Mouse (Mus musculus) forebrain, postnatal 0 days (tissue): ENCODE measurements around the gene Rcc2. TPM values are rescaled to one million over a fixed set of nuclear protein-coding genes. Genes with fewer than 3 reads are reported as not detected.
A peak's percentile ranks its signal among the peaks of the same experiment; 100 is the strongest.

Experiments used
- ATAC-seq: fragments of 200-750 bp; cut with Nextera tagmentation; 2 replicates; pipeline ENCODE4 v1.8.0; 2017; ENCODE audit warnings: mild to moderate bottlenecking, moderate library complexity
- DNase-seq: peaks from one replicate; pipeline ENCODE4 v3.0.0-alpha.2; 2015
- H3K27ac ChIP-seq: fragments of 300-500 bp; sonication (generic); 2 replicates; pipeline ENCODE4 v1.5.1; 2014; ENCODE audit warnings: low read depth, mild to moderate bottlenecking, antibody characterized with exemption, low read length, moderate library complexity, mixed read lengths
- H3K27me3 ChIP-seq: fragments of 300-500 bp; sonication (generic); 2 replicates; pipeline ENCODE4 v1.6.1; 2014; ENCODE audit warnings: mild to moderate bottlenecking, low read length, mixed read lengths; ENCODE audit not compliant: insufficient read depth
- H3K36me3 ChIP-seq: fragments of 300-500 bp; sonication (generic); 2 replicates; pipeline ENCODE4 v1.6.1; 2014; ENCODE audit warnings: mild to moderate bottlenecking, moderate library complexity; ENCODE audit not compliant: insufficient read depth
- H3K4me1 ChIP-seq: fragments of 300-500 bp; sonication (generic); 2 replicates; pipeline ENCODE4 v1.6.1; 2014; ENCODE audit warnings: antibody characterized with exemption; ENCODE audit not compliant: insufficient read depth
- H3K4me2 ChIP-seq: fragments of 300-500 bp; sonication (generic); 2 replicates; pipeline ENCODE4 v1.6.1; 2014; ENCODE audit warnings: low read depth, mild to moderate bottlenecking, moderate library complexity
- H3K4me3 ChIP-seq: fragments of 300-500 bp; sonication (generic); 2 replicates; pipeline ENCODE4 v1.5.1; 2014; ENCODE audit warnings: low read depth, low read length, mixed read lengths
- H3K9ac ChIP-seq: fragments of 300-500 bp; sonication (generic); 2 replicates; pipeline ENCODE4 v1.6.1; 2014; ENCODE audit warnings: mild to moderate bottlenecking
- H3K9me3 ChIP-seq: fragments of 300-500 bp; sonication (generic); 2 replicates; pipeline ENCODE4 v1.6.1; 2016; ENCODE audit warnings: low read length
- CTCF ChIP-seq: sonication (generic); IDR thresholded peaks from 2 replicates; pipeline ENCODE4 v1.5.1; 2016; ENCODE audit warnings: antibody characterized with exemption, control low read depth, low read depth
- WGBS: fragments of 180-500 bp; shearing (Covaris S2); extraction: QIAGEN DNeasy Blood & Tissue Kit; methylation state at CpG from one replicate; pipeline ENCODE4 v1.1.7; 2014; 5-methylcytosine and 5-hydroxymethylcytosine counted together
- polyA plus RNA-seq: library from polyadenylated mRNA; unstranded; fragments of >200 nt; fragmentation: Nextera tagmentation; extraction: Ambion mirVana; gene quantifications from 2 replicates; pipeline ENCODE4 v1.2.1, GENCODE M21; 2015
- total RNA-seq: library from RNA; depleted of rRNA; stranded (reverse); fragments of >200 nt; gene quantifications from 2 replicates; pipeline ENCODE4 v1.2.3, GENCODE M21; 2014

Rcc2 gene
- total and polyA plus RNA-seq, 2 experiments from 2014 or later: 20.8 to 62.3 TPM

DNA sequence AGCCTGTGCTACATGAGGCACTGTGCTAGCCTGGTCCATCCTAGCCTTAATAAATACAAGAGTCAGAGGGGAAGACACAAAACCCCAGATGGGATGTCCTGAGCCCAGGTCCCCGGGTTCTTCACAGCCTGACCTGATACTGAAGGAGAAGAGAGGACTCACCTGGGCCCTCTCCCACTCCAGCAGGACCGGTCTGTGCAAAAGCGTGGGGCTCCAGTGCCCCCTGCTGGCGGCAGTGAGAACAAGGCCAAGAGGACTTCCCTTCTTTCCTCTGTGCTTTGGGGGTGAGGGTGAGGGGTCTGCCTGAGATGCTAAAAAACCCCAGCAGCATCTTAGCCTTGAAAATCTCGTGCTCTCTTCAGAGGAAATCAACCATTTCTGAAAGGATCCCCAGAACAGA is 21.3 kb upstream of the Rcc2 start:
- no peak overlapping the region for H3K4me2 ChIP-seq
- no peak overlapping the region for H3K27ac ChIP-seq
- H3K9ac ChIP-seq: no peak overlapping the region
- H3K9me3 ChIP-seq: no peaks in the 10 kb centered on the region
- WGBS: 9% methylated on average over 5 of the region's 5 CpGs
- peak; percentile 84 for TF ChIP-seq CTCF
- 0 out of 2 replicates have a peak, but pooled peaks have one; percentile 25 for ATAC-seq
- H3K4me1 ChIP-seq: no peaks in the 10 kb centered on the region
- no peaks in the 10 kb centered on the region for H3K27me3 ChIP-seq
- H3K4me3 ChIP-seq: no peak overlapping the region
- peak; percentile 60 for DNase-seq
- no peaks in the 10 kb centered on the region for H3K36me3 ChIP-seq

DNA sequence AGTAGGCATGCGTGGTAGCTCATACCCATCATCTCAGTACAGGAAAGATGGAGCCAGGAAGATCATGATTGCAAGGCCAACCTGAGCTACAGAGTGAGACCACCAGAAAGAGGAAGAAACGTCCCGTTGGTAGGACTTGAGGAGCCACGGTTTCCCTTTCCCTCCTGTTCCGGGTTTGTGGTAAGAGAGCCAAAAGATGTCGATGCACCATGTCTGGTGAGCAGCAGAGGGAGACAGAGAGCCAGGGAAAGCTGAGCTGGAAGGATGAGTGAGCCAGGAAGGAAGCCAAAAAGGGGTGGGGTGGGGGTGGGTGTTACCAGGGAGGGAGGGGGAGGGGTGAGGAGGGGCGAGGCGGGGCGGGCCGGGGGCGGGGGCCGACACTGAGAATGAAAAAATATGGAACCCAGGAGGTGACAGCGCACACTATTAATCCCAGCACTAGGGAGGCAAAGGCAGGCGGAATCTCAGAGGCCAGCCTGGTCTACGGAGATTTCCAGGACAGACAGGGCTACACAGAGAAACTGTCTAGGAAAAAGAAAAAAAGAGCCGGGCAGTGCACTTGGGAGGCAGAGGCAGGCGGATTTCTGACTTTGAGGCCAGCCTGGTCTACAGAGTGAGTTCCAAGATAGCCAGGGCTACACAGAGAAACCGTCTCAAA is 20.5 kb upstream of the Rcc2 start:
- H3K4me3 ChIP-seq: no peak overlapping the region
- WGBS: 29% methylated on average over 16 of the region's 18 CpGs
- H3K4me1 ChIP-seq: no peaks in the 10 kb centered on the region
- H3K36me3 ChIP-seq: no peaks in the 10 kb centered on the region
- no peak overlapping the region for H3K27ac ChIP-seq
- H3K9ac ChIP-seq: no peak overlapping the region
- ATAC-seq (peak; percentile 61), DNase-seq (peak; percentile 86)
- H3K4me2 ChIP-seq: 0 out of 2 replicates have a peak overlapping the region, but pooled peaks have one; percentile 19
- no peaks in the 10 kb centered on the region for H3K9me3 ChIP-seq
- H3K27me3 ChIP-seq: no peaks in the 10 kb centered on the region
- peak; percentile 87 for TF ChIP-seq CTCF

DNA sequence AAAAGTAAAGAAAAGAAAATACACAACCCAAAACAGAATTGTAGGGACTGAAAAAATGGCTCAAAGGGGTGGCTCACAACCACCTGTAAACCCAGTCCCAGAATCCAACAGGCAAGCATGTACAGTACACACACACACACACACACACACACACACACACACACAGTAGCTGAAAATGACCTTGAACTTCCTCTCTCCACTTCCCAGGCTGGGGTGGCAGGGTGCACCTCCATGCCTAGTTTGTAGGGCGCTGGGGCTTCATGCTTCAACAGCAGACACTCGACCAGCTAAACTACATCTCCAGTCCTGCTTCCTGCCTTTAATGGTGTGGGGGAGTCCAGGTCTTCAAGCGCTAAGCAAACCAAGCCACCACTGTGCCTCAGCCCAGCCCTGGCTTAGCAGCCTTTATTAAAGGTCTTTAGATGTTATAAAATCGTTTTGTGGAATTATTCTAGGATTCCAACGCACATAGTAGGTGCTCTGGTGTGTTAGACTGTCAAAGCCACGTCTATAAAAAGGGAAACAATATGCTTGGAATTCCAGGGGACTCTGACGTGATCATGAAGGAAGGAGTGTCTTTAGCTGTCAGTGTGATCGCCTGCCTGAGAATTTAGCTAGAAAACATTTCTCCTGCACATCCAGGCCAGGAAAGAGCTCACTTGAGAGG is 19.5 kb upstream of the Rcc2 start:
- Histone ChIP-seq H3K27me3 (no peaks in the 10 kb centered on the region), H3K4me1 (no peaks in the 10 kb centered on the region), H3K27ac (no peak overlapping the region), H3K9ac (no peak overlapping the region), H3K4me2 (no peak overlapping the region), H3K4me3 (no peak overlapping the region), H3K36me3 (no peaks in the 10 kb centered on the region), H3K9me3 (no peaks in the 10 kb centered on the region)
- no peak for ATAC-seq
- 64% methylated on average over 8 of the region's 8 CpGs for WGBS
- TF ChIP-seq CTCF: no peak
- no peak for DNase-seq

DNA sequence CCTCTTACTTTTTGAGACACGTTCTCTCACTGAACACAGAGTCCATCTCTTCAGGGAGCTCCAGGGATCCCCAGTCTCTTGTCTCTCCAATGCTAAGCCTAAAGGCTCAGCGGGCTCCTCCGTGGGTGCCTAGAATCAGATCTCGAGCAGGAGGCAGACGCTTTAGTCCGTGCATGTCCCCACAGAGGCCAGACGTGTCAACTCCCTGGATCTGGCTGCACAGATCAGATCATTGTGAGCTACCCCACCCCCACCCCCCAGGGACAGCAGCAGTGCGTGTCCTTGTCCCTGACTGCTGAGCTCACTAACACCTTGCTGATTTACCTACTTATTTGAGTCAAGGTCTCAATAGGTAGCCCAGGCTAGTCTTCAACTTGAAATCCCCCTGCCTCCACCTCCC is 16.7 kb upstream of the Rcc2 start:
- WGBS: 58% methylated on average over 8 of the region's 8 CpGs
- no peak overlapping the region for H3K4me2 ChIP-seq
- H3K4me3 ChIP-seq: no peak overlapping the region

DNA sequence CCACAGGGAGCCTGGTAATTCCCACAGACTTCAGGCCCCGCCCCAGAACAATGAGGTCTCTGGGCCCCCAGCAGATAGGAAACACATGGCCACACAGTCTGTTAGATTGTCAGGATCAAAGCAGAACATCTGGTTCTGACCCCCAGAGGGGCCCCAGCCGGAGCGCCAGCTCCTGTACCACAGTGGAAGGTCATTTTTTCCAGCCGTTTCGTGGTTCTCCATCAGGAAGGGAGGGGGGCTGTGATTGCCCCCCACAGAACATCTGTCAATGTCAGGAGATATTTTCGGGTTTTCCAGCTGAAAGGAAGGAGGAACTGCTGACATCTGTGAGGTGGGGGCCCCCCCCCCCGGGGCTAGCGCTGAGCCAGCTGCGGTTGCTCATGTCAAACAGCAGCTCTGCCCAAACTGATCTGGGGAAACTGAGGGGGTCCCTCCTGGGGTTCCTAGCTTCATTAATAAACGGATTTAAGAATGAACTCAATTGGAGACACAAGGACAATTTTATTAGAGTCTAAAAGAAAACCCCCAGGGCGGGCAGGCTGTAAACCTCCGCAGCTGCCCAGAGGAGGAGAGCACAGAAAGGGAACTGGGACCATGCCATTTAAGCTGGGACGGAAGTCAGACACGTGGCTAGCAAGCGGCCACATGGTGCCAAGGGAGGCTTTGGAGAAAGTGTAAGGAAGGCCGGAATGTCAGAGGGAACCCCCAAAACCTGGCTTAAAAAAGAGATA is 16.0 kb upstream of the Rcc2 start:
- no peaks in the 10 kb centered on the region for H3K4me1 ChIP-seq
- 20% methylated on average over 16 of the region's 16 CpGs for WGBS
- no peaks in the 10 kb centered on the region for H3K9me3 ChIP-seq
- TF ChIP-seq CTCF: no peak
- no peak overlapping the region for H3K4me3 ChIP-seq
- ATAC-seq (no peak), DNase-seq (no peak)
- no peaks in the 10 kb centered on the region for H3K27me3 ChIP-seq
- H3K4me2 ChIP-seq: no peak overlapping the region
- H3K9ac ChIP-seq: no peak overlapping the region
- H3K27ac ChIP-seq: no peak overlapping the region
- H3K36me3 ChIP-seq: no peaks in the 10 kb centered on the region

More for the DNA sequence above, 16.7 kb upstream of the Rcc2 start:
- H3K27ac ChIP-seq: no peak overlapping the region
- DNase-seq: no peak
- no peaks in the 10 kb centered on the region for H3K4me1 ChIP-seq
- H3K36me3 ChIP-seq: no peaks in the 10 kb centered on the region
- no peaks in the 10 kb centered on the region for H3K9me3 ChIP-seq
- no peaks in the 10 kb centered on the region for H3K27me3 ChIP-seq
- no peak overlapping the region for H3K9ac ChIP-seq
- TF ChIP-seq CTCF: no peak
- no peak for ATAC-seq

DNA sequence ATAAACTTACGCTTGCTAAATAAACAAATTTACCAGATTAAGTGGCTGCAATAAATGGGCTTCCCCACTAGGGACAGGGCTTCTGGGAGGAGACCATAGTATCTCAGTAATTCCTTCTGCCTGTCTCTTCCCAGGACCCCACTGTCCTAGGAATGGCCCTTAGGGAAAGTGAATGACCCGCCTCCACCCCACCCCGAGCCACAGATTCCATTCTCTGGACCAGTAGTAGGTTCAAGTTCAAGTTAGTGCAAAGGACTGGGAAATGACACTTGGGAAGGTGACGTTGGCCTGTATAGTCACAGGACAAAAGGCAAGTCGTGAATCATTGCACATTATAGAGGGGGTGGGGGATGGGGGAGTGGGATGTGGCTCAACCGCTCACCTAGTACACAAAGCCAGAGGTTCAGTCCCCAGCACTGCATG is 15.4 kb upstream of the Rcc2 start:
- peak; percentile 51; the same call in 1 of the 2 replicates for TF ChIP-seq CTCF
- Histone ChIP-seq H3K4me2 (no peak overlapping the region), H3K9ac (no peak overlapping the region), H3K36me3 (no peaks in the 10 kb centered on the region), H3K9me3 (no peaks in the 10 kb centered on the region), H3K4me3 (no peak overlapping the region), H3K27me3 (no peaks in the 10 kb centered on the region), H3K4me1 (no peaks in the 10 kb centered on the region), H3K27ac (no peak overlapping the region)
- 65% methylated on average over 6 of the region's 6 CpGs for WGBS
- no peak for ATAC-seq
- DNase-seq: no peak
